Mouse (Mus musculus) hindlimb bud, embryonic 11.5 days (tissue): ENCODE measurements around the gene Aar2.

Source experiments
- DNase-seq: peaks from one replicate; pipeline ENCODE4 v3.0.0-alpha.2; 2012; ENCODE audit warnings: low read depth, low spot score; ENCODE audit errors: extremely low spot score

Gene Aar2

DNA sequence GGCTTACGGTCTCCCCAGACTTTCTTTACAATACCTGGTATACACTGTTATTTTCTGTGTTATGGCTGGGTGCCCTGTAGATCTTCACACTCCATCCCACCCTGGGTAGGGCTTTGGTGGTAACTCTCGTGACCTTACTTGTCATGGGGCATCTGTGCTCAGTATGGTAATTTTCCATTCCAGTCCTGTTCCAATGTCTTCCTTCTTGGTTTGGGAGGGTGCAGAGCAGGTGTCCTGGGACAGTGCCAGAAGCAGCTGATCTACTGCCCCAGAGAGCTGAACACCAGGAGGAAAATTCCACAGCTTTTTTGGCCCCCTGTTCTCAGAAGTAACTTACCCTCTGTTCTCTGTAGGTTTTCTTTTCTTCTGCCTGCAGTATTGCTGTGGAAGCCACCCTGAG, 19.1 kb downstream of the Aar2 start:
- no peak for DNase-seq

DNA sequence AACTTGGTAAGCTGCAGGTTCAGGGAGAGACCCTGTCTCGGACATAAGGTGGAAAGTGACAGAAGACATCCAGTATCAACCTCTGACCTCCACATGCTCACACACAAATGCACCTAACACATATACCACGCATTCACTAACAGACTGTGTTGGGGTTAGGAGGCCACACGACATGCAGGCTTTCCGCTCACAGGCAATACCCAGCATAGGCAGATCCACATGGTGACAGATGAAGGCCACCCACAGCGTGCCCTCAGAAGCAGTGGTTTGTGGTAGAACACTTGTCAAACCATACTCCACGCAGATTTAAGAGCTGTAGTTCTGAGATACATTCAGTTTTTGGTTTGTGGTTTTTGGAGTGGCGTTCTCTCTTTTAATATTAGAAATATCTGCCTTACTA, 21.3 kb downstream of the Aar2 start:
- DNase-seq: no peak

DNA sequence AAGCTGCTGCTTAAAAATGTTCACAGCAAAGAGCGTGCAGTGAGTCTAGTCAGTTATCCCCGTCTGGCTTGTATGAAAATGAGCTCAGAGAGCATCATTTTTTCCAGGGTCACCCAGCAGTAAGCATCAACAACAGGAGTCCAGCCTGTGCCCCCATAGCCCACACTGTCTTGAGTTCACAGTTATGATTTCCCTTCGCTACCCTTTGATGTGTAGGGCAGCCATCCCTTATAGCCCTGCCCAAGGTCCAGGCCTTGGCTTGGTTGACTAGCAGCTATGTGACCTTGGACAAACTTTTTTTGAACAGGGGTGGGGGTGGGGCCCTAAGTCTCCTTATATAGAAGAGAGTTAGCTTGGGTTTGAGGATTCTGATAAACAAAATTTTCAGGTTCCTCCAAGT, 21.9 kb downstream of the Aar2 start:
- no peak for DNase-seq

DNA sequence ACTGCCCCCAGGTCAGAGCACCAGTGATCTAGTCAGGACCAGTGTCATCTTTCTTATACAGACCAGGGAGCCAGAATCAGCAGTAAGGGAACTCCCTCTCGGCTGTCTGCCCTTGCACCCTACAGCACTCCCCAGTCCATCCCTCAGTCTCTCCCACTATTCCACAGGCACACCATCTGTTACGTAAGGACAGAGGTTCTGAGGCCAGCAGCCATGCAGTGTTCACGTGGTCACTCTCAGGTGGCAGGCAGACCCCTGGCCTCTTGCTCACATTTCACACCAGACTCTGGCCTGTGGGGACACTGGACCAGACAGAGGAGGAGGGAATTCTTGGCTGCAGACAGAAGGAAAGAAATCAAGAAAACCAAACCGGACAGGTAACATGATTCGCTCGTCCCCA, 24.1 kb downstream of the Aar2 start:
- no peak for DNase-seq

DNA sequence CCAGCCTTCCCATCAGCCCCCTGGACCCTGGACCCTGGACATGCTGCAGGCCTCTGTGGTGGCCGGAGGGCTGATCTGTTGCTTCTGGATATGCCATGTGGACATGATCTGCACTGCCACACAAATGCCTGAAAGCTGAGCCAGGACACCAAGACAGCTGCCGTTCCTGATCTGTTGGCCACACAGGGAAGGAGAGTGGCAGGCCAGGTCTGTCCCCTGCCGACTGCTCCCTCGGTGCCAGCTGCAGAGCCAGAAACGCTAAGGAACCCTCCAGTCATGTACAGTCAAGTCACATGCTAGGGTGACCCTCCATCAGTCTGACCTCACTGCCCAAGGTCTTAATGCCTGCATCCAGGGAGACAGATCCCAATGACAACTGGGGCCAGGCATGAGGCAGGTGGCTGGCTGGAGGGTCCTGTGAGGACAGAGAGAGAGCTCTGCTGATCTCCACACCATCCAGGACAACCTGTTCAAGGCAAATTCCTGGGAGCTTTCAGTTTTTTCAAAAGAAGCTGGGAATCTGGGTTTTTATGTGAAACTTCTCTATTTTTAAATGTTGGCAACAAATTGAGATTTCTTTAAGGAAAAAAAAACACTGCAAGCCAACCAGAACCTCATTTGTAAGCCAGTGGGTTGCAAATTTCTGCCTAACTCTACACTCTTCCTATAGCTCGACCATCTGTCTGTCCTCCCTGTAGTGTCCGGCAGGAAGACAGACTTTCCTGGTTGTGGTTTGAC, 29.6 kb downstream of the Aar2 start:
- DNase-seq: no peak

DNA sequence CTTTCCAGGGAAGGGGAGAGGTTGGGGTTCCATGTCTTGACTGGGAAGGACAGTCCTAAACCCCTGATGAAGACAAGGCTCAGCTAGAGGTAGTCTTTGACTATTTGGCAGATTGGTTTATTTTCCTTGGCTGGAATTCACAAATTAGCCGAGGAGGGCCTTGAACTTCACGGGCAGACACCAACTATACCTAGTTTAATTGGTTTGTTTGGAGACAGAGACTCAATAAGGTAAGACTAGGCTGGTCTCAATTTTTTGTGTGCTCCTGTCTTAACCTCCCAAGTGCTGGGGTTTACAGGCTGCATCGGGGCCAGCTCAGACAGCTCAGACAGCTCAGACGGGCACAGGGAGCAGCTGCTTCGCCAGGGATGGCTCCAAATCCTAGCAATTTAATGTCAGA, 33.1 kb downstream of the Aar2 start:
- no peak for DNase-seq

DNA sequence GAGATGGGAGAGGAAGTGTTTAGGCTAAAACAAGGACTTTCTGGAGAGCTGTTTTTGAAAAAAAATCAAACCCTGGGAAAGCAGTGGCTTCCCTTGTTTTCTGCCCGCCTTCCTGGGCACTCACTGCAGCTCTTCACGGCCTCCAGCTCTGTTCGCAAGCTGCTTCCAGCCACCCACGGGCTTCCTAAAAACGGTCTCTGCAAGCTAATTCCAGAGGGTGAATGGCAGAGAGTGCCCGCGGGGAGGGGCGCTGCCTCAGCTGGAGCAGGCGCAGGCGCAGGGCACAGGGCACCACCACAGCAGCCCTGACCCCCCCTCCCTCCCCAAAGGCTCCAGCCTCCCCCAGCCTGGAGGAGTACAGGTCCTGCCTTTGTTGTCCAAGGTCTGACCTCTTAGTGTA, 33.9 kb downstream of the Aar2 start:
- no peak for DNase-seq

DNA sequence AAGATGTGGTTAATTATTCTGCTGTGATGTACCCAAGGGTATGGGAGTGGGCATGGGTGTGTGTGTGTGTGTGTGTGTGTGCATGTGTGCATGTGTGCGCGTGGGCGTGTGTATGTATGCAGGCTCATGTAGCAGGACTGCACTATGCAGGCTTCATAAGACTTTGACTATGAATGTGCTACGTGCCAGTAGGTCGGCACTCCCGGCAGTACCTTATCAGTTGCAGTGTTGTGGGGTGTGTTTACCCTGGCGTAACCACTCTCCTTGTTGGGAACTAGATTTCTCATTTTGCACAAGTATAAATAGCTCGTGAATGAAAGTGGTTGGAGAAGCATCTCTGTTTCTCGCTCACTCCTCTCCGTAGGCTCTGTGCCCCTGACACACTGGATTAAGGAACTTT, 35.5 kb downstream of the Aar2 start:
- DNase-seq: no peak

DNA sequence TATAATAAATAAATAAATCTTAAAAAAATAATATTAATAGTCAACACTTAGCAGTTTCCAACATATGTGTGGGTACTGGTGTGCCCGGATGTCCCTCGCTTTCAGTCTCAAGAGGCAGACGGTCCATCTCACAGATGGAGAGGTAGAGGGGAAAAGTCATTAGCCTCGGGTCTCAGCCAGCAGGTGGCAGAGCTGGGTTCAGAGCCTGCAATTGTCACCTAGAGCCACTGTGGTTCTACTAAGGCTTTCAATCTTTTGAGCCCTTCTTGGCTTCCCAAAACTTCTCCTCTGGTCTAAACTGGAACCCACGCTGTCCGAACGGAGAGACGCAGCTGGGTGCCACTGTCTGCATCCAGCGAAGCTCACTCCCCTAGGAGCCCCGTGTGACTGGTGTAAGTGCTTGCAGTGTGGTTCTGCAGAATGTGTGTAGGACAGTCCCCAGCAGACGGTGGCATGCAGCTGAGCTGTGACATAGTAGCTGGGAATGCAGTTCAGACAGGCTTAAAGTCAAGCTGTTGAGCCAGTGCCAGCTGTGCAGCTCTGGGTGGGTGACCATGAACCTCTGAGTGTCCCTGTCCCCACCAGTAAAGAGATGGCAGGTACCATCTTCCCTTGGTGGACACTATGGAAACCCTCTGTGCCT, 36.9 kb downstream of the Aar2 start:
- no peak for DNase-seq

DNA sequence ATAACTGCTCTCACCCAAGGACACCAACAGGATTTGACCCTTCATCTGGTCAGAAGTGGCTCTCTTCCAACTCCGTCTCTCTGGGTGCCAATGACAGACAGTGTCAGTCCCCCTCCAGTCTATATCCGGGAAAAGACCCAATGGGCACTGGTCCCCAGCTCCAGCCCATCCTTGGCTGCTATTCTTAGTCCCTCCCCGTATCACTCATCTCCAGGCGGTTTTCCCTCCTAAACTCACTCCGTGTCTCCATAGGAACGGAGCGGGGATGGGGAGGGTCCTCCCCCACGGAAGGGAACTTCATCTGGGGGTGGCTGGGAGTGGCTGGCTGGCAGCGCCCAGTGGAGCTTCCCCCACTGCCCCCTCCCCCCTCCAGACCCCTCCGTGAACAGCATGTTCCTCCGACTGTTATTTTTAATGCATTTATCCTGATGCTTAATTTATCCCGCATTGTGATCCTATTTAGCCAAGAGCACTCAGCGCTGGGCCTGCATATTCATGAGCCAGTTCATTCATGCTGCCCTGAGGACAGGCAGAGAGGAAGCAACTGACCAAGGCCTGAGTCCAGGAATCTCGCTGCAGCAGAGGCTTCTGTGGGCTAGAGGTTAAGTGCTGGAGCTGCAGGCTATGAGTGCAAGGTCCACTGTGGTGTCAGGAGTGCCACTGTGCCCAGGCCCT, 37.5 kb downstream of the Aar2 start:
- DNase-seq: no peak

DNA sequence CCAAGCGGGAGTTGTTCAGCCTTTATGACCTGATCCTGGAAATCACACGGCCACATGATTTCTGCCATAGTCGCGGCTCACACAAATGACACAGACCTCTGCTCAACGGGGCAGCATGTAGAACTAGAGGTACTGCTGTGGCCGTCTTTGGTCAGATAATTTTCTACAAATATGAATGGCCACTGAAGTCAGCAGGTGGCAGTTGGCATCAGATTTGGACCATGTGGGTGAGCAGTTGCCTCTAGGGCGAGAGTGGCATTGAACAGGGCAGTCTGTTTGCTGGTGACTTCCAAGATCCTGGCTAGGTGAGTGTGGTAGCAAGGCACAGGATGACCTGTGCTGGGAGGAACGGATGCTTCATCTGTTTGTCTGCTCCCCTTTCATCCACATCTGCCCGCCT, 42.1 kb downstream of the Aar2 start:
- DNase-seq: no peak

DNA sequence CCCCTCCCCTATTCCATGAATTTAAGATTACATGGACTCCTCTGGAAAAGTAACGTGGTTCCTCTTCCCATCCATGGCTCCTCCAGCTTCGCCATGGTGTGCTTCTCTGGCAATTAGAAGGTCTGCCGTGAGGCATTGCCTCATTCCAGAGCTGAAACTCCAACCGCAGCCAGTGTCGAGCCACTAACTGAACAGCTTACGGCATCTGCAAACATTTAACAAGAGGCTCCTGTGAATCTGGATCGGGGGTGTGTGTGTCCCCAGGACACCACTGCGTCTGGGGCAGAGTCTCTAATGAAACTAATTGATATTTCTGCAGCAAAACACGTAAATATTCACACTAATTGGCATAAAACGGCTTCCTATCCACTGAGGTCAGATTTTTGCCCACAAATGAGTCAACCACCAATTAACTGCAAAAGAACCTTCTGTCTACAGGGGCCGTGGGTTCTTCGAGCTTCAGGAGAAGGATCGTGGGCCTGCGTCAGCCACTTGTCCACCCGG, 47.7 kb downstream of the Aar2 start:
- DNase-seq: no peak

DNA sequence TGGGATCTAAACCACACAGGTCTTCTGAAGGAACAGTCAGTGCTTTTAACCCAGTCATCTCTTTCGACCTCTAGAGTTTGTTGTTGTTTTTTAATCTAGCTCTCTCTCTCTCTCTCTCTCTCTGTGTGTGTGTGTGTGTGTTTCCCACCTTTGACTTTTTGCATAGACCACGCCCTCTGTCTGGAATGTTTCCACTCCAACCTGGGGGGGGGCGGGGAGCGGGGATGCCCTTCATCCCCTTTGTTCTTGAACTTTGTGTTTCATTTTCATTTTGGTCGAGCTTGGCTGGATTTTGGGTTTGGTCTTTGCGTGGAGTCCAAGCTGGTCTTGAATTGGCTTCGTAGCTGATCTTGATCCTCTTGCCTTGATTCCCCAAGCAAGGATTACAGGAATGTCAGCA, 55.2 kb downstream of the Aar2 start:
- no peak for DNase-seq

DNA sequence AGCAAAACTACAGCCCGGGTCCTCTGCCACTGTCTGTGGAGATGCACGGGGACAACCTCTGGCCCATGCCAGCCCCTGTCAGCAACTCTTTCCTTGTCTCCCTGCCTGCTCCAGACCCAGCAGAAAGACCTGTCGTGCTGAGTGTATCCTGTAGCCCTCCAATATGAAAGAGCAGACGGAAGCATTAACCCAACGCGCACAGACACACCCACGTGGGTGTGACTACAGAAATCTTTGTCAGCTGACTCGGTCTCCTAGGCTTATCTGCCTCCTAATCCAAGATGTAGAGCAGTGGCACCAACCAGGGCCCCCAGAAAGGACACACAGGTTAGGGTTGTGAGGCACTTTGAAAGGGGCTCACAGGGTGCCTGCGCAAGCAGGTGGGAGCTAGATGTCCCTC, 56.3 kb downstream of the Aar2 start:
- DNase-seq: no peak

DNA sequence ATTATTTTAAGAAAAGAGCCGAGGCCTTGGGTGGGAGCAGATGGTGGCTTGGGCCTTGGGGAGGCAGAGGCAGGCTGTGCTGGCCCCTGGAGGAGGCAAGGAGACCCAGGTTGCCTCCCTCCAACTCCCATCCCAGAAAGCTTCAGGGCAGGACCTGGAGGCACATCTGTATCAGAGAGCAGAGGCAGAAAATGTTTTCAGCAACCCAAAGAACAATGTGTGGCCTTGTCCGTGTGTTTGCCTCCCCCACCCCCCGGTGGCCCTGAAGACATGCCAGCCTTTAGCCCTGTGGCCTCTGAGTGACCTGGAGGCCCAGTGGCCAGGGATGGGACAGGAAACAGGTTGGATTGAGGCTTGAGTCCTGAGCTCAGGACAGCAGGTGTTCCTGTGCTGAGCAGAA, 57.8 kb downstream of the Aar2 start:
- no peak for DNase-seq

DNA sequence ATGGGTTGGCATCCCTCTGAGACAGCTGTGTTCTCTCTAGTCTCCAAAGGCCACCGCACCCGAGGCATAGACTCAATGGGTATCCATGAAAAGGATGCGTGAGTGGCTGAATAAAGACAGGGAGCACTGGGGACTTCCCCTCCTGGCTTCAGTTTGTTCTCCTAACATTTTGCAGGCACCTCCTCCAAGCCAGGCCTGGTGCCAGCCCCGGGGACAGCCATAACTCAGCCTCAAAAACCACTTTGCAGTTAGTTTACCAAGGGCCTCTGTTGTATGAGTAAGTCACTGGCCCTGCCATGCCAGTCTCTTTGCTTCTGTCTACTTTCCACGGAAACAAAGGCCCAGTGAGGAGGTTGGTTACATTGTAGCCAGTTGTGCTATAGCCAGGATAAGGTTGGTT, 58.6 kb downstream of the Aar2 start:
- no peak for DNase-seq

DNA sequence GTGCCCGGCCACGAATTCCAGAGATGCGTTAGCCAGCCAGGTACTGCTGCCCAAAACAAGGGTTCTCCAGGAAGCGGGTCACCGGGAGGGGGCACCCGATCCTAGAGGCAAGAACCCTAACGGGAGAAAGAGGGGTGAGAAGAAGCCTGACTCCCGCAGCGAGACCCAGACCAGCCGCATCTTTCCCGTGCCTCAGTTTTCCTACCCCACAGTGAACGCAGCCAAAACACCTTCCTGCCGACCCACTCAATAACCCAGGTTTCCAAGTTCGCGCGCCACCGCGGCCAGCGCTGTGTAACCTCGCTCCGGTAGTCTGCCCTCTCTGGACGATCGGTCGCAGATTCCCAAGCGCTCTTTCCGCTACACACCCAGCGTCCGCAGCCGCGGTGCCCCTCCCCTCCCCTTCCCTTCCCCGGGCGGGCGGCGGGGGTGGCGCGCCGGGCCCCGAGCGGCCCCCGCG, 65.7 kb downstream of the Aar2 start:
- no peak for DNase-seq

DNA sequence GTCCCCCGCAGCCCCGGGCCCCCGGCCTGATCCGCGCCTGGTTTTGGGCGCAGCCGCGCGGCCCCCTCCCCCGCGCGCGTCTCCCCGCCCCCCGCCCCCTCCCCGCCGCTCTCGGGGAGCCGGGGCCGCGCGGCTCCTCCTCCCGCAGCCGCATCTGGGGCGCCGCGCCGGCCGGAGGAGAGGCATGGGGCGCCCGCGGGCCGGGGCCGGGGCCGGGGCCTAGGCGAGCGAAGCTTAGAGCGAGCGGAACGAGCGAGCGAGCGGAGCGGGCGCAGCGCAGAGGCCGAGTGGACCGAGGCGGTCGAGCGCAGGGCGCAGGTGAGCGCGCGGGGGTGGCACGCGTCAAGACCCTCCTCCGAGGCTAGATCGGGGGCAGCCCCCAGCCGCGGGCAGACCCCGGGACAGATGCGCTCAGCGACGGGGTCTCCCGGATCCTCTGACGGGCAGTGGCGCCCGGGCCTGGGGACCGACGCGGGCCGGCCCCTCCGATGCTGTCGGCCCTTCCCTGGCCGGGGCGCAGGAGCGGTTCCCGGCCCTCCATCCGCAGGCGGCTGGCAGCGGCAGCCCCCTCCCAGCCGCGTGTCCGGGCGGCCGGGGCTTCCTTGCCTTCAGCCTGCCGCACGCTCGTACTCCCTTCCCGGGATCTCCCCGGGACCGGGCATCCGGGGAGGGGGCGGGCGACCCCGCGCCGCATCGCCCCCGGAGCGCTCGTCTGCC, 66.3 kb downstream of the Aar2 start, which contains the start of gene Dlgap4:
Gene Dlgap4, plus strand, starts transcription at position 165 of the 717 bp plus-strand sequence.
- DNase-seq: no peak

DNA sequence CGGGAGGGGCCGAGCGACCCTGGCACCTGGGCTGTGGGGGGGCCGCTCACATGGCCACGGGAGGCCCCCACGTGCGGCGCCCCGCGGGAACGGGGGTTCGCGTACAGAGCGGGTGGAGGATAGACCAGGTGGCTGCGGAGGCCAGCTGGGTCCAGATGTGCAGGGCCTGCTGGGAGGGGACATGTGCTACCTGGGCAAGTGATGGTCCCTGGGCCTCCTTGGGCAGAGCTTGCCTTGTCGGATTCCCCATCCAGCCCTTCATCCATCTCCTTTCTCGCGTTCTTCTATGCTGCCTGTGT, 66.8 kb downstream of the Aar2 start:
- DNase-seq: no peak

DNA sequence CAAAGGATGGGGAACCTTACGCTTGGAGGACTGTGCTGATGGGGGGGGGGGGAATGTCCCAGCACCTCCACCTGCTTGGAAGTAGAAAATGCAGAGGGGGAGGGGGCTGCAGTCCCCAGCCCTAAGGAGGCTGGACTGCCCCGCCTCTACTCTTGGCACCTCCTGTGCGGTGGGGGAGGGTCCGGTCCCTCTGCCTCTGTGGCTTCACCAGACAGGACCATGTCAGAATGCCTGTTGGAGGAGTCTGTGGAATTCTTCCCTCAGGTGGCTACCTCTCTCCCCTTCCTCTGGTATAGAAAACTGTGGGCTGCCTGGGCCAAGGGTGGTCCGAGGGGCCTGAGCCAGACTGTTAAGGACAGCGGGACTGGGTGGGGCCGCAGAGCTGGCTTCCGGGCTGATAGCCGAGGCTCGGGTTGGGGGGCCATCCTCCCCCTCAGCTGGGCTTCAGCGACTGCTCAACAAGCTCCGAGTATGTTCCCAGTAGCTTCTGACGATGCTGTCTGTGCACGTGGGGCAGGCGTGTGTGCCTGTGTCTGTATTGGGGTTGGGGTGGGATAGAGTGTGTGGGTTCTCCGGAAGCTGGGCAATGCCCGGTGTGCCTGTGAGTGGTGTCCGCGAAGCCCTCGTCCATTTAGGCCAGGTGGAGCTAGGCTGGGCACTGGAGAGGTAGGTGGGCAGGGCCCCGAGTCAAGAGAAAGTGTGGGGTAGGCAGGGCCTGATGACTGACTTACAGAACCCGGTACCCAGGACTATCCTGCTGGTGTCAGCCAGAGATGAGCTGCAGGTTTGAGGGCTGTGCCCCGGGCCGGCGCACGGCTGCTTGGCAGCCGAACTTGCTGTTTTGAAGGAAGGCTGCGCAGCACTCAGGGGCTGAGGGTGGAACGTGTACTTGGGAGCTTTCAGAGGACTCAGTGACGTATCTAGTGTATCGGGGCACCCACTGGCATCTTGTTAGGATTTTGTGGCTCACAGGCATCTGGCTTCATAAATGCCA, 67.6 kb downstream of the Aar2 start:
- no peak for DNase-seq
